Mouse (Mus musculus) heart, embryonic 10.5 days (tissue): ENCODE results near the gene Cobl. TPM values are rescaled to one million over a fixed set of nuclear protein-coding genes. Genes with fewer than 3 reads are reported as not detected.

Source experiments
- DNase-seq: peaks from one replicate; pipeline ENCODE4 v3.0.0-alpha.2; 2017; ENCODE audit warnings: low spot score
- H3K27ac ChIP-seq: fragments of 300-500 bp; sonication (generic); 2 replicates; pipeline ENCODE4 v1.5.1; 2016; ENCODE audit warnings: mild to moderate bottlenecking
- H3K27me3 ChIP-seq: fragments of 300-500 bp; sonication (generic); 2 replicates; pipeline ENCODE4 v1.6.1; 2016; ENCODE audit warnings: mild to moderate bottlenecking; ENCODE audit not compliant: poor library complexity, insufficient read depth, severe bottlenecking
- H3K36me3 ChIP-seq: fragments of 300-500 bp; sonication (generic); 2 replicates; pipeline ENCODE4 v1.6.1; 2016; ENCODE audit warnings: mild to moderate bottlenecking, moderate library complexity
- H3K4me1 ChIP-seq: fragments of 300-500 bp; sonication (generic); 2 replicates; pipeline ENCODE4 v1.6.1; 2016; ENCODE audit warnings: mild to moderate bottlenecking
- H3K4me3 ChIP-seq: fragments of 300-500 bp; sonication (generic); 2 replicates; pipeline ENCODE4 v1.5.1; 2016; ENCODE audit warnings: mild to moderate bottlenecking, moderate library complexity
- H3K9me3 ChIP-seq: fragments of 300-500 bp; sonication (generic); 2 replicates; pipeline ENCODE4 v1.6.1; 2016; ENCODE audit warnings: mild to moderate bottlenecking, moderate library complexity
- WGBS: fragments of 180-500 bp; shearing (Covaris S2); methylation state at CpG from one replicate; pipeline ENCODE4 v1.1.7; 2016; 5-methylcytosine and 5-hydroxymethylcytosine counted together
- polyA plus RNA-seq: library from polyadenylated mRNA; unstranded; fragments of >200 nt; fragmentation: Nextera tagmentation; extraction: Ambion mirVana; gene quantifications from 2 replicates; pipeline ENCODE4 v1.2.1, GENCODE M21; 2016

Gene Cobl
- polyA plus RNA-seq, 1 experiment from 2014 or later = 19.8 TPM

- WGBS = 25% methylated on average over 2 of the region's 2 CpGs
- no peak overlapping the region for H3K27ac ChIP-seq
- peak; percentile 81 for DNase-seq
- H3K27me3 ChIP-seq = 0 out of 2 replicates have a peak, but pooled peaks cover under 1% of the 10 kb centered on the region
- no peaks in the 10 kb centered on the region for H3K4me1 ChIP-seq
- no peaks in the 10 kb centered on the region for H3K9me3 ChIP-seq
- no peaks in the 10 kb centered on the region for H3K36me3 ChIP-seq
- no peak overlapping the region for H3K4me3 ChIP-seq
Observed at GRCm38 (mm10) chr11:12359336-12360000, 105.3 kb downstream of the Cobl start.

GRCm38 (mm10) chr11:12358602-12359001, 106.2 kb downstream of the Cobl start:
- Histone ChIP-seq H3K27me3 (0 out of 2 replicates have a peak, but pooled peaks cover 6% of the 10 kb centered on the region), H3K9me3 (no peaks in the 10 kb centered on the region), H3K4me1 (no peaks in the 10 kb centered on the region), H3K27ac (peak overlapping the region; percentile 47), H3K4me3 (no peak overlapping the region), H3K36me3 (no peaks in the 10 kb centered on the region)
- 47% methylated on average over 4 of the region's 4 CpGs for WGBS
- DNase-seq = no peak

- H3K4me3 ChIP-seq = no peak overlapping the region
- H3K27me3 ChIP-seq = 0 out of 2 replicates have a peak, but pooled peaks cover 6% of the 10 kb centered on the region
- no peak for DNase-seq
- H3K4me1 ChIP-seq = no peaks in the 10 kb centered on the region
- H3K36me3 ChIP-seq = no peaks in the 10 kb centered on the region
- no peaks in the 10 kb centered on the region for H3K9me3 ChIP-seq
- 84% methylated on average over 3 of the region's 3 CpGs for WGBS
- no peak overlapping the region for H3K27ac ChIP-seq
Observed at GRCm38 (mm10) chr11:12355681-12356080, 109.1 kb downstream of the Cobl start.

- H3K27me3 ChIP-seq = 0 out of 2 replicates have a peak, but pooled peaks cover 6% of the 10 kb centered on the region
- DNase-seq = no peak
- no peaks in the 10 kb centered on the region for H3K36me3 ChIP-seq
- H3K4me1 ChIP-seq = no peaks in the 10 kb centered on the region
- H3K4me3 ChIP-seq = no peak overlapping the region
- no peaks in the 10 kb centered on the region for H3K9me3 ChIP-seq
- no peak overlapping the region for H3K27ac ChIP-seq
- WGBS = 66% methylated on average over 3 of the region's 3 CpGs
Observed at GRCm38 (mm10) chr11:12350986-12351546, 113.7 kb downstream of the Cobl start.

- 0 out of 2 replicates have a peak, but pooled peaks cover 6% of the 10 kb centered on the region for H3K27me3 ChIP-seq
- 78% methylated on average over 1 of the region's 1 CpGs for WGBS
- H3K27ac ChIP-seq = no peak overlapping the region
- no peak overlapping the region for H3K4me3 ChIP-seq
- no peaks in the 10 kb centered on the region for H3K9me3 ChIP-seq
- DNase-seq = no peak
- H3K36me3 ChIP-seq = no peaks in the 10 kb centered on the region
- H3K4me1 ChIP-seq = no peaks in the 10 kb centered on the region
Observed at GRCm38 (mm10) chr11:12350086-12350485, 114.7 kb downstream of the Cobl start.

GRCm38 (mm10) chr11:12346486-12346885, 118.3 kb downstream of the Cobl start:
- Histone ChIP-seq H3K4me1 (no peaks in the 10 kb centered on the region), H3K27ac (no peak overlapping the region), H3K4me3 (no peak overlapping the region), H3K27me3 (no peaks in the 10 kb centered on the region), H3K9me3 (no peaks in the 10 kb centered on the region), H3K36me3 (no peaks in the 10 kb centered on the region)
- WGBS = 60% methylated on average over 2 of the region's 2 CpGs
- DNase-seq = no peak

GRCm38 (mm10) chr11:12343686-12344085, 121.1 kb downstream of the Cobl start:
- Histone ChIP-seq H3K36me3 (no peaks in the 10 kb centered on the region), H3K27ac (no peak overlapping the region), H3K4me3 (no peak overlapping the region), H3K9me3 (no peaks in the 10 kb centered on the region), H3K27me3 (no peaks in the 10 kb centered on the region), H3K4me1 (no peaks in the 10 kb centered on the region)
- WGBS = 73% methylated on average over 4 of the region's 4 CpGs
- DNase-seq = no peak

GRCm38 (mm10) chr11:12340697-12341096, 124.1 kb downstream of the Cobl start:
- no peak for DNase-seq
- no peak overlapping the region for H3K4me3 ChIP-seq
- no peaks in the 10 kb centered on the region for H3K27me3 ChIP-seq
- H3K27ac ChIP-seq = no peak overlapping the region
- no peaks in the 10 kb centered on the region for H3K9me3 ChIP-seq
- no peaks in the 10 kb centered on the region for H3K36me3 ChIP-seq
- H3K4me1 ChIP-seq = no peaks in the 10 kb centered on the region

- H3K27ac ChIP-seq = no peak overlapping the region
- H3K9me3 ChIP-seq = no peaks in the 10 kb centered on the region
- WGBS = 52% methylated on average over 12 of the region's 12 CpGs
- DNase-seq = no peak
- H3K4me3 ChIP-seq = no peak overlapping the region
- peaks cover 5% of the 10 kb centered on the region; the same call in 1 of the 2 replicates for H3K4me1 ChIP-seq
- no peaks in the 10 kb centered on the region for H3K36me3 ChIP-seq
- no peaks in the 10 kb centered on the region for H3K27me3 ChIP-seq
Observed at GRCm38 (mm10) chr11:12336145-12336544, 128.6 kb downstream of the Cobl start.

GRCm38 (mm10) chr11:12331997-12332396, 132.8 kb downstream of the Cobl start:
- WGBS = 45% methylated on average over 2 of the region's 2 CpGs
- DNase-seq = peak; percentile 74

GRCm38 (mm10) chr11:12321445-12321844, 143.3 kb downstream of the Cobl start:
- Histone ChIP-seq H3K27ac (no peak overlapping the region), H3K9me3 (no peaks in the 10 kb centered on the region), H3K36me3 (no peaks in the 10 kb centered on the region), H3K4me3 (no peak overlapping the region), H3K27me3 (no peaks in the 10 kb centered on the region), H3K4me1 (no peaks in the 10 kb centered on the region)
- WGBS = 64% methylated on average over 1 of the region's 1 CpGs
- DNase-seq = no peak

More at GRCm38 (mm10) chr11:12331997-12332396, 132.8 kb downstream of the Cobl start:
- Histone ChIP-seq H3K36me3 (no peaks in the 10 kb centered on the region), H3K4me1 (peaks cover 5% of the 10 kb centered on the region; the same call in 1 of the 2 replicates), H3K9me3 (no peaks in the 10 kb centered on the region), H3K27me3 (no peaks in the 10 kb centered on the region), H3K27ac (0 out of 2 replicates have a peak overlapping the region, but pooled peaks have one; percentile 38), H3K4me3 (no peak overlapping the region)

- Histone ChIP-seq H3K36me3 (no peaks in the 10 kb centered on the region), H3K9me3 (no peaks in the 10 kb centered on the region), H3K27me3 (no peaks in the 10 kb centered on the region), H3K27ac (no peak overlapping the region), H3K4me1 (peaks cover 2% of the 10 kb centered on the region; the same call in 1 of the 2 replicates), H3K4me3 (no peak overlapping the region)
- WGBS = 86% methylated on average over 3 of the region's 3 CpGs
- no peak for DNase-seq
Observed at GRCm38 (mm10) chr11:12319318-12319717, 145.4 kb downstream of the Cobl start.

GRCm38 (mm10) chr11:12315670-12316069, 149.1 kb downstream of the Cobl start:
- DNase-seq = no peak
- 60% methylated on average over 3 of the region's 3 CpGs for WGBS
- no peaks in the 10 kb centered on the region for H3K9me3 ChIP-seq
- H3K4me1 ChIP-seq = peaks cover 2% of the 10 kb centered on the region; the same call in 1 of the 2 replicates
- no peaks in the 10 kb centered on the region for H3K36me3 ChIP-seq
- no peak overlapping the region for H3K27ac ChIP-seq
- no peaks in the 10 kb centered on the region for H3K27me3 ChIP-seq
- H3K4me3 ChIP-seq = no peak overlapping the region
